Mouse (Mus musculus): ENCODE data around the gene Gemin5. TPM values are rescaled to one million over a fixed set of nuclear protein-coding genes. Genes with fewer than 3 reads are reported as not detected.

The Gemin5 gene
- polyA plus RNA-seq, 1 experiment from 2014 or later, result 27.7 TPM

- DNase-seq (ENCODE audit: low spot score), result no peak
- ATAC-seq (replicated peaks; ENCODE audit: low FRiP score), result no peak
Measured at GRCm38 (mm10) chr11:58155458-58155857, 12.9 kb downstream of the Gemin5 start.

DNA sequence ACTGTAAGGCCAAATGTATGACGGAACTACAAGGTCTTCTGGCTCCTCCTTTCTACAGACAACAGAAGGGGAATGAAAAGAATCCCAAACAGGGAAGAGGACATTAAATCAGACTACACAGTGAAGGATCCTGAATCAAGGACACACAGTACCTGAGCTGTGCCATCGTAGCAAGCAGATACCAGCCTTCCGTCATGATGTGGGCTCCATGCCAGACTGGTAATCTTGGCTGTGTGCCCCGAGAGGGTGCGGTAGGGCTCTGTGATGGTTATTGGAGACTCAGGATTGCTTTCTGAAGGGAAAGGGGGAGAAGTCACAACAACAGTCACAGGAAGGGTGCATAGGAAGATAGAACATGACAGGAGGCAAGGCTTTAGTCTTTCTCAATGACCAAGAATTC is 22.1 kb downstream of the Gemin5 start:
- Histone ChIP-seq H3K4me2 (ENCODE audit: low read depth, low read length, severe bottlenecking) (no peak overlapping the region), H3K27ac (ENCODE audit: low read depth, low read length) (no peak overlapping the region), H3K36me3 (ENCODE audit: control insufficient read depth, insufficient read depth, low read length) (peaks cover 8% of the 10 kb centered on the region), H3K27me3 (ENCODE audit: control insufficient read depth, insufficient read depth, low read length) (no peaks in the 10 kb centered on the region), H3K9ac (ENCODE audit: low read length) (no peak overlapping the region), H3K4me1 (replicated peaks; ENCODE audit: control insufficient read depth, insufficient read depth, low read length) (no peaks in the 10 kb centered on the region), H3K9me3 (ENCODE audit: control insufficient read depth, low read length) (no peaks in the 10 kb centered on the region), H3K4me3 (ENCODE audit: low read depth, low read length) (no peak overlapping the region)
- ATAC-seq (replicated peaks; ENCODE audit: low FRiP score) (no peak), DNase-seq (ENCODE audit: low spot score) (no peak)
- WGBS, result 98% methylated on average over 5 of the region's 5 CpGs

More at GRCm38 (mm10) chr11:58155458-58155857, 12.9 kb downstream of the Gemin5 start:
- Histone ChIP-seq H3K4me2 (ENCODE audit: low read depth, low read length, severe bottlenecking) (no peak overlapping the region), H3K9me3 (ENCODE audit: control insufficient read depth, low read length) (no peaks in the 10 kb centered on the region), H3K27ac (ENCODE audit: low read depth, low read length) (no peak overlapping the region), H3K36me3 (ENCODE audit: control insufficient read depth, insufficient read depth, low read length) (peaks cover 6% of the 10 kb centered on the region; the same call in 1 of the 2 replicates), H3K9ac (ENCODE audit: low read length) (no peak overlapping the region), H3K27me3 (ENCODE audit: control insufficient read depth, insufficient read depth, low read length) (no peaks in the 10 kb centered on the region), H3K4me1 (replicated peaks; ENCODE audit: control insufficient read depth, insufficient read depth, low read length) (no peaks in the 10 kb centered on the region), H3K4me3 (ENCODE audit: low read depth, low read length) (no peak overlapping the region)
- WGBS, result 96% methylated on average over 9 of the region's 9 CpGs

GRCm38 (mm10) chr11:58143704-58144426 is 24.5 kb downstream of the Gemin5 start:
- H3K4me1 ChIP-seq (replicated peaks; ENCODE audit: control insufficient read depth, insufficient read depth, low read length), result no peaks in the 10 kb centered on the region
- no peaks in the 10 kb centered on the region for H3K9me3 ChIP-seq (ENCODE audit: control insufficient read depth, low read length)
- no peak overlapping the region for H3K9ac ChIP-seq (ENCODE audit: low read length)
- H3K27me3 ChIP-seq (ENCODE audit: control insufficient read depth, insufficient read depth, low read length), result no peaks in the 10 kb centered on the region
- DNase-seq (ENCODE audit: low spot score) (no peak), ATAC-seq (replicated peaks; ENCODE audit: low FRiP score) (no peak)
- no peak overlapping the region for H3K4me2 ChIP-seq (ENCODE audit: low read depth, low read length, severe bottlenecking)
- H3K36me3 ChIP-seq (ENCODE audit: control insufficient read depth, insufficient read depth, low read length), result peaks cover 10% of the 10 kb centered on the region
- no peak overlapping the region for H3K4me3 ChIP-seq (ENCODE audit: low read depth, low read length)
- 92% methylated on average over 9 of the region's 9 CpGs for WGBS
- no peak overlapping the region for H3K27ac ChIP-seq (ENCODE audit: low read depth, low read length)

DNA sequence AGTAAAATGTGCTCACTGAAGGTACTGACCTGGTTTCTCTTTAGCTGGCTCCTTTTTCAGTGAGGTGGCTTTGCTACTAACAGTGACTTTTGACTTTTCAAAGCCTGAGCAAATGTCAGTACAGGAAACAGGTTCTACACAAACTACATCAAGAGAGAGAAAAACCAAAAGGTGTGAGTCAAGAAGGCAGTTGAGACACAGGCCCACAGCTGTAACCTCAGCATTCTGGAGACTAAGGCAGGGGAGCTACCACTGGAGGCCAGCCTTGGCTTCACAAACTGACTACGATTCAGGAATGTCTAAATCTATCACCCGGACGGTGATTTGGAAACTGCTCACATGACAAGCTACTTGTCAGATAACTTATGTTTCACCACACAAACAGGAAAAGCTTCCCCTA is 28.9 kb downstream of the Gemin5 start:
- H3K4me3 ChIP-seq (ENCODE audit: low read depth, low read length), result no peak overlapping the region
- no peak overlapping the region for H3K27ac ChIP-seq (ENCODE audit: low read depth, low read length)
- DNase-seq (ENCODE audit: low spot score), result no peak
- H3K9me3 ChIP-seq (ENCODE audit: control insufficient read depth, low read length), result no peaks in the 10 kb centered on the region
- WGBS, result 94% methylated on average over 3 of the region's 3 CpGs
- no peaks in the 10 kb centered on the region for H3K4me1 ChIP-seq (replicated peaks; ENCODE audit: control insufficient read depth, insufficient read depth, low read length)
- peaks cover 6% of the 10 kb centered on the region for H3K36me3 ChIP-seq (ENCODE audit: control insufficient read depth, insufficient read depth, low read length)
- no peak for ATAC-seq (replicated peaks; ENCODE audit: low FRiP score)
- H3K27me3 ChIP-seq (ENCODE audit: control insufficient read depth, insufficient read depth, low read length), result no peaks in the 10 kb centered on the region
- H3K4me2 ChIP-seq (ENCODE audit: low read depth, low read length, severe bottlenecking), result no peak overlapping the region
- no peak overlapping the region for H3K9ac ChIP-seq (ENCODE audit: low read length)

DNA sequence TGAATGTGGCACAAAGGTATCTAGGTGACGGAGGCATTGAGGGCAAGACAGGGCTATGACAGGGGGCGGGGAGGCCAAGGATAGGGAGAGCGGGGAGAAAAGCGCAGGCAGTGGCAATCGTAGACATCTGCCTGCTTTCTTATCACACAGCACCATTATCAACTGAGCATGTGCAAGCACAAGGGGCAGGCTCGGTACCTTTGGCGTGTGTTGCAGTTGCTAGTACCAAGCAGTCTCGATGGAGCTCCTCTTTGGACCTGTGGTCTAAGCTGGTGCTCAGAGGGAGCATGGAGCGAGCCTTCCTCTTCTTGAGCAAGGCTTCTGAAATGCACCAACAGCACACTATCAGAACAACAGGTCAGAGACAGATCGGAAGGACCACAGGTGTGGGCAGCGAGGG is 29.5 kb downstream of the Gemin5 start:
- H3K36me3 ChIP-seq (ENCODE audit: control insufficient read depth, insufficient read depth, low read length), result peaks cover 6% of the 10 kb centered on the region
- H3K27ac ChIP-seq (ENCODE audit: low read depth, low read length), result no peak overlapping the region
- H3K9me3 ChIP-seq (ENCODE audit: control insufficient read depth, low read length), result no peaks in the 10 kb centered on the region
- no peak overlapping the region for H3K4me3 ChIP-seq (ENCODE audit: low read depth, low read length)
- H3K9ac ChIP-seq (ENCODE audit: low read length), result no peak overlapping the region
- 93% methylated on average over 11 of the region's 11 CpGs for WGBS
- H3K4me2 ChIP-seq (ENCODE audit: low read depth, low read length, severe bottlenecking), result no peak overlapping the region
- no peak for ATAC-seq (replicated peaks; ENCODE audit: low FRiP score)
- H3K27me3 ChIP-seq (ENCODE audit: control insufficient read depth, insufficient read depth, low read length), result no peaks in the 10 kb centered on the region
- DNase-seq (ENCODE audit: low spot score), result no peak
- no peaks in the 10 kb centered on the region for H3K4me1 ChIP-seq (replicated peaks; ENCODE audit: control insufficient read depth, insufficient read depth, low read length)

DNA sequence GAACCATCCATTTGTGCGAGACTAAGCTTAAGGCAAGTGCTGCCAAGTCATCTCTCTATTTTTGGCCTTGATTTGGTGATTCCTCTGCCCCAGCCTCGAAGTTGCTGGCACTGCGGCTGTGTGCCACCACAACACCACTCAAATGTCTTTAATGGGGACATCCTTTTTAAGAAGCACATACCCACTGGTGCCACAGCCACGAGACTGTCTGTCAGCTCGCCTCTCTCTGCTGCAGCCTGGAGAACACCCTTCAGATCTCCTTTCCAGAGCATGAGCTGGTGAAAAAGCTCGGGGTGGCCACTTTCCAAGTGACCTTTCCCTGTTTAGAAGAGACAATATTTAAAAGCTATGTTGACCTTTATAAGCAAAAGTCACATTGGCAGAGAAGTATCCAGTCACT is 31.7 kb downstream of the Gemin5 start:
- no peak overlapping the region for H3K4me2 ChIP-seq (ENCODE audit: low read depth, low read length, severe bottlenecking)
- H3K27me3 ChIP-seq (ENCODE audit: control insufficient read depth, insufficient read depth, low read length), result no peaks in the 10 kb centered on the region
- no peak overlapping the region for H3K4me3 ChIP-seq (ENCODE audit: low read depth, low read length)
- no peak overlapping the region for H3K27ac ChIP-seq (ENCODE audit: low read depth, low read length)
- H3K9ac ChIP-seq (ENCODE audit: low read length), result no peak overlapping the region
- DNase-seq (ENCODE audit: low spot score), result no peak
- peaks cover 4% of the 10 kb centered on the region for H3K36me3 ChIP-seq (ENCODE audit: control insufficient read depth, insufficient read depth, low read length)
- H3K9me3 ChIP-seq (ENCODE audit: control insufficient read depth, low read length), result no peaks in the 10 kb centered on the region
- ATAC-seq (replicated peaks; ENCODE audit: low FRiP score), result no peak
- H3K4me1 ChIP-seq (replicated peaks; ENCODE audit: control insufficient read depth, insufficient read depth, low read length), result no peaks in the 10 kb centered on the region
- WGBS, result 91% methylated on average over 6 of the region's 6 CpGs

GRCm38 (mm10) chr11:58135296-58135695 is 33.0 kb downstream of the Gemin5 start:
- no peak for ATAC-seq (replicated peaks; ENCODE audit: low FRiP score)
- DNase-seq (ENCODE audit: low spot score), result no peak

DNA sequence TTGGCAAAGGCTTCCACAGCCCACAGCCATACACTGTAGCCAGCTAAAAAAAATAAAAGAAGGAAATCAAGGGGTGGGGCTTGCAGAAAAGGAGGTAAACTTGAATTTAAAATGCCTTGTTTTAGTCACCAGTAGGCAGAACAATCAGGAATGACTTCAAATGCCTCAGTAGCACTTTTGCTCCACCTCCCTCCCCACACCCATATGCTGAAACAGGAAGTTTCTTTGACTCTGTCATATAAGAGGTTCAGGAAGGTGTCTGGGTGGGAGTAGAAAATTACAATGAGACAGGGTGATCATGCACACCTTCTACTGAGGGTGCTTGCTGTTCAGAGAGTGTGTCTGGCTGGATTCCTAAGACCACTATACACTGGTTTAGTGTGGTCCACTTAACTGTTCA is 33.5 kb downstream of the Gemin5 start:
- H3K36me3 ChIP-seq (ENCODE audit: control insufficient read depth, insufficient read depth, low read length), result peaks cover 2% of the 10 kb centered on the region; the same call in 1 of the 2 replicates
- no peaks in the 10 kb centered on the region for H3K9me3 ChIP-seq (ENCODE audit: control insufficient read depth, low read length)
- H3K4me3 ChIP-seq (ENCODE audit: low read depth, low read length), result no peak overlapping the region
- H3K27ac ChIP-seq (ENCODE audit: low read depth, low read length), result no peak overlapping the region
- H3K4me2 ChIP-seq (ENCODE audit: low read depth, low read length, severe bottlenecking), result no peak overlapping the region
- no peak for ATAC-seq (replicated peaks; ENCODE audit: low FRiP score)
- no peaks in the 10 kb centered on the region for H3K27me3 ChIP-seq (ENCODE audit: control insufficient read depth, insufficient read depth, low read length)
- DNase-seq (ENCODE audit: low spot score), result no peak
- H3K9ac ChIP-seq (ENCODE audit: low read length), result no peak overlapping the region
- no peaks in the 10 kb centered on the region for H3K4me1 ChIP-seq (replicated peaks; ENCODE audit: control insufficient read depth, insufficient read depth, low read length)

More at GRCm38 (mm10) chr11:58135296-58135695, 33.0 kb downstream of the Gemin5 start:
- Histone ChIP-seq H3K4me2 (ENCODE audit: low read depth, low read length, severe bottlenecking) (no peak overlapping the region), H3K9ac (ENCODE audit: low read length) (no peak overlapping the region), H3K4me1 (replicated peaks; ENCODE audit: control insufficient read depth, insufficient read depth, low read length) (no peaks in the 10 kb centered on the region), H3K27me3 (ENCODE audit: control insufficient read depth, insufficient read depth, low read length) (no peaks in the 10 kb centered on the region), H3K4me3 (ENCODE audit: low read depth, low read length) (no peak overlapping the region), H3K36me3 (ENCODE audit: control insufficient read depth, insufficient read depth, low read length) (peaks cover 2% of the 10 kb centered on the region; the same call in 1 of the 2 replicates), H3K9me3 (ENCODE audit: control insufficient read depth, low read length) (no peaks in the 10 kb centered on the region), H3K27ac (ENCODE audit: low read depth, low read length) (no peak overlapping the region)

GRCm38 (mm10) chr11:58132026-58132425 is 36.3 kb downstream of the Gemin5 start:
- no peak overlapping the region for H3K27ac ChIP-seq (ENCODE audit: low read depth, low read length)
- H3K36me3 ChIP-seq (ENCODE audit: control insufficient read depth, insufficient read depth, low read length), result peaks cover 3% of the 10 kb centered on the region; the same call in 1 of the 2 replicates
- DNase-seq (ENCODE audit: low spot score) (no peak), ATAC-seq (replicated peaks; ENCODE audit: low FRiP score) (no peak)
- H3K27me3 ChIP-seq (ENCODE audit: control insufficient read depth, insufficient read depth, low read length), result no peaks in the 10 kb centered on the region
- no peak overlapping the region for H3K9ac ChIP-seq (ENCODE audit: low read length)
- no peaks in the 10 kb centered on the region for H3K9me3 ChIP-seq (ENCODE audit: control insufficient read depth, low read length)
- WGBS, result 95% methylated on average over 3 of the region's 3 CpGs
- no peak overlapping the region for H3K4me3 ChIP-seq (ENCODE audit: low read depth, low read length)
- no peaks in the 10 kb centered on the region for H3K4me1 ChIP-seq (replicated peaks; ENCODE audit: control insufficient read depth, insufficient read depth, low read length)
- no peak overlapping the region for H3K4me2 ChIP-seq (ENCODE audit: low read depth, low read length, severe bottlenecking)

All from forebrain, embryonic 11.5 days (tissue).